Mouse (Mus musculus): ENCODE measurements around the gene Camta1. TPM values are rescaled to one million over a fixed set of nuclear protein-coding genes. Genes with fewer than 3 reads are reported as not detected.

Camta1 gene
- polyA plus RNA-seq, 1 experiment, result 26.3 TPM

DNA sequence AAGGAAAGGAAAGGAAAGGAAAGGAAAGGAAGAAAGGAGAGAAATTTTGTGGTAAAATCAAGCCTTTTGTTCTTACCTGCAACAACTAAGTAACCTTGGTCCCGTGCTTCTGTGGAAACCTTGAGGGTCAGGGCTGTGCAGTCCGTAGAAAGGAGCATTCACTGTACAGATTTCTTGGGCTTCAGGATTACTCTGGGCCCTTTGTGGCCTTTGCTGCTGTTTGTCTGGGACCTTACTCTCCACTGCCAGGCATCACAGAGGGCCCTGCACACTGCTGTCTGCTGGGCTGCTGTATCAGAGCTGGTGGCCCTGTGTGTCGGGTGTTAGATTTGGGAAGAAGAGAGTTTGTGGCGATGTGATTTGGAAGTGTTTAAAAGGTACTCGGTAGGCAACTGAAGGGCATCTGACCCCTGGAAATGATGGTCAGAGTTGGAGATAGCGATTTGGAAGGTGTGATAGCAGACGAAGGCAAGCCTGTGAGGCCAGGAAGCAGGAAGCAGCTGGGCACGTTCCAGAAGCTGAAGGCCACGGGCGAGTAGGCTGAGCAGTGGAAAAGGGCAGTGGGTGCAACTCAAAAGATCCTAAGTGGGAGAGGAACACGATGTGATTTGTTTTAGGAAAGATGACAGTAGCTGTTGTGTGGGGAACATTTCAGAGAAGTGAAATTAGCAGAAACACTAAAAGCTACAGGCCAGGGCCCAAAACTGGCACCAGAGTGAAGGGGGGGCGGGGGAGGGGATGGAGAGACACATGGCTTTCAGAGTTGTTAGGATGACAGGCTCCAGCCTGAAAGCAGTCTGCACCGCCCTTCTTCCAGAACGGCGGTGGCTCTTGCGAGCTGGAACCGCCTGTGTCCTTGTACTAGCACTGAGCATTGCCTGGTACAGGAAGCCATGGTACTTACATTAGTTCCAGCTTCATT, 992.1 kb downstream of the Camta1 start:
- 0 out of 2 replicates have a peak overlapping the region, but pooled peaks have one; percentile 10 for H3K27ac ChIP-seq (ENCODE audit: insufficient read depth, low read depth, low read length)
- H3K4me3 ChIP-seq (ENCODE audit: insufficient read depth, low read length), result no peak overlapping the region
- H3K4me1 ChIP-seq (ENCODE audit: control insufficient read depth, insufficient read depth, low read length), result peaks cover 30% of the 10 kb centered on the region
- TF ChIP-seq CTCF (IDR thresholded peaks at IDR 0.05; ENCODE audit: low read depth, low read length) (no peak), POLR2A (IDR thresholded peaks at IDR 0.05; ENCODE audit: borderline replicate concordance, low read depth, low read length) (no peak)

DNA sequence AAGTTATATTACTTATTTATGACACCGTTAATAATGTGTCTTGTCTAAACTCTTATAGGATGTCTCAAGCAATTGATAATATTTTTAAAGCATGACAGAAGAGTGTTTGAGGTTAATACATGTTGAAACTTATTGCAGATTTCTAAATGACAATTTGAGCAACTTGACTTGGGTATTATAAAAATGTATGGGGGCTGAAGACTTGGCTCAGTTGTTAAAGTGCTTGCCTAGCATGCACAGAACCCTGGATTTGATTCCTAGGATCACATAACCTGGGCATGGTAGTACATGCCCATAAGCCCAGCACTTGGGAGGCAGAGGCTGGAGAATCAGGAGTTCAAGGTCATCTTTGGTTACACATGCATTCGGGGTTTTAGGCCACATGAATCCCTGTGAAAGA, 992.8 kb downstream of the Camta1 start:
- H3K4me1 ChIP-seq (ENCODE audit: control insufficient read depth, insufficient read depth, low read length), result peaks cover 32% of the 10 kb centered on the region
- no peak overlapping the region for H3K4me3 ChIP-seq (ENCODE audit: insufficient read depth, low read length)
- no peak overlapping the region for H3K27ac ChIP-seq (ENCODE audit: insufficient read depth, low read depth, low read length)
- TF ChIP-seq CTCF (IDR thresholded peaks at IDR 0.05; ENCODE audit: low read depth, low read length), result no peak
- no peak for TF ChIP-seq POLR2A (IDR thresholded peaks at IDR 0.05; ENCODE audit: borderline replicate concordance, low read depth, low read length)

- no peak overlapping the region for H3K27ac ChIP-seq (ENCODE audit: insufficient read depth, low read depth, low read length)
- H3K4me3 ChIP-seq (ENCODE audit: insufficient read depth, low read length), result no peak overlapping the region
- TF ChIP-seq CTCF (IDR thresholded peaks at IDR 0.05; ENCODE audit: low read depth, low read length), result no peak
- TF ChIP-seq POLR2A (IDR thresholded peaks at IDR 0.05; ENCODE audit: borderline replicate concordance, low read depth, low read length), result no peak
- peaks cover 36% of the 10 kb centered on the region for H3K4me1 ChIP-seq (ENCODE audit: control insufficient read depth, insufficient read depth, low read length)
Measured at GRCm38 (mm10) chr4:150868161-150868560, 993.5 kb downstream of the Camta1 start.

Other genes starting within 250 kb of the Camta1 start
- 42.0 and 43.3 TPM in 2 replicates for gene Dnajc11, start 71.8 kb upstream of the Camta1 start, polyA plus RNA-seq (2012; ENCODE audit: insufficient read depth, insufficient read length, missing spikeins)
- 29.8 and 33.7 TPM in 2 replicates for gene Thap3, start 127.1 kb upstream of the Camta1 start, polyA plus RNA-seq (2012; ENCODE audit: insufficient read depth, insufficient read length, missing spikeins)
- 10.1 and 11.0 TPM in 2 replicates for gene Phf13, start 134.4 kb upstream of the Camta1 start, polyA plus RNA-seq (2012; ENCODE audit: insufficient read depth, insufficient read length, missing spikeins)
- 11.7 and 13.3 TPM in 2 replicates for gene Klhl21, start 146.9 kb upstream of the Camta1 start, polyA plus RNA-seq (2012; ENCODE audit: insufficient read depth, insufficient read length, missing spikeins)
- 7.5 and 11.4 TPM in 2 replicates for gene Zbtb48, start 165.8 kb upstream of the Camta1 start, polyA plus RNA-seq (2012; ENCODE audit: insufficient read depth, insufficient read length, missing spikeins)
- gene Tas1r1, start 176.7 kb upstream of the Camta1 start, polyA plus RNA-seq (2012; ENCODE audit: insufficient read depth, insufficient read length, missing spikeins), result not detected in 2 replicates
- gene Nol9, start 177.4 kb upstream of the Camta1 start, polyA plus RNA-seq (2012; ENCODE audit: insufficient read depth, insufficient read length, missing spikeins), result 11.1 and 12.7 TPM in 2 replicates
- 2.6 and 3.0 TPM in 2 replicates for gene Plekhg5, start 210.6 kb upstream of the Camta1 start, polyA plus RNA-seq (2012; ENCODE audit: insufficient read depth, insufficient read length, missing spikeins)

All from bone marrow macrophage, adult 2 months (primary cell).